Mouse (Mus musculus) myocyte (in vitro differentiated cells): ENCODE results near the gene Mfap4.

Experiments used
- CEBPB ChIP-seq: IDR thresholded peaks from 2 replicates; pipeline ENCODE4 v1.6.1; 2011; ENCODE audit warnings: mild to moderate bottlenecking, moderate library complexity; ENCODE audit not compliant: poor library complexity, insufficient read depth, severe bottlenecking
- E2F4 ChIP-seq: IDR thresholded peaks from one replicate; pipeline ENCODE4 v1.6.1; 2011; ENCODE audit warnings: mild to moderate bottlenecking, control low read depth, moderate library complexity; ENCODE audit not compliant: insufficient read depth
- MAX ChIP-seq: IDR thresholded peaks from one replicate; pipeline ENCODE4 v1.6.1; 2011; ENCODE audit warnings: low read depth, mild to moderate bottlenecking, control low read depth
- MYOD1 ChIP-seq, 3 experiments: IDR thresholded peaks; one replicate each; pipeline ENCODE4 v1.6.1; 2011; ENCODE audit warnings: control low read depth in 2 of 3, low read depth in 2 of 3, mild to moderate bottlenecking in 2 of 3, moderate library complexity in 1 of 3; ENCODE audit not compliant: insufficient read length in 2 of 3, control insufficient read depth in 1 of 3
- MYOG ChIP-seq, 3 experiments: IDR thresholded peaks; one replicate each; pipeline ENCODE4 v1.6.1; 2011; ENCODE audit warnings: control low read depth in 2 of 3, low read depth in 2 of 3, mild to moderate bottlenecking in 2 of 3; ENCODE audit not compliant: insufficient read length in 2 of 3, control insufficient read depth in 1 of 3, insufficient read depth in 1 of 3
- POLR2A ChIP-seq: IDR thresholded peaks from one replicate; pipeline ENCODE4 v1.6.1; 2011; ENCODE audit warnings: low read depth, mild to moderate bottlenecking, control low read depth, moderate library complexity; ENCODE audit not compliant: insufficient read length
- POLR2AphosphoS2 ChIP-seq: IDR thresholded peaks from one replicate; pipeline ENCODE4 v1.6.1; 2011; ENCODE audit warnings: low read depth, control low read depth; ENCODE audit not compliant: insufficient read length
- SRF ChIP-seq: IDR thresholded peaks from one replicate; pipeline ENCODE4 v1.6.1; 2011; ENCODE audit warnings: low read depth; ENCODE audit not compliant: control insufficient read depth, insufficient read length
- TCF12 ChIP-seq: IDR thresholded peaks from one replicate; pipeline ENCODE4 v1.6.1; 2011; ENCODE audit warnings: mild to moderate bottlenecking, control low read depth; ENCODE audit not compliant: poor library complexity, insufficient read depth, severe bottlenecking
- TCF3 ChIP-seq: IDR thresholded peaks from one replicate; pipeline ENCODE4 v1.6.1; 2011; ENCODE audit warnings: low read depth, control low read depth; ENCODE audit not compliant: insufficient read length
- USF1 ChIP-seq: IDR thresholded peaks from one replicate; pipeline ENCODE4 v1.6.1; 2011; ENCODE audit warnings: low read depth, mild to moderate bottlenecking, control low read depth, moderate library complexity

DNA sequence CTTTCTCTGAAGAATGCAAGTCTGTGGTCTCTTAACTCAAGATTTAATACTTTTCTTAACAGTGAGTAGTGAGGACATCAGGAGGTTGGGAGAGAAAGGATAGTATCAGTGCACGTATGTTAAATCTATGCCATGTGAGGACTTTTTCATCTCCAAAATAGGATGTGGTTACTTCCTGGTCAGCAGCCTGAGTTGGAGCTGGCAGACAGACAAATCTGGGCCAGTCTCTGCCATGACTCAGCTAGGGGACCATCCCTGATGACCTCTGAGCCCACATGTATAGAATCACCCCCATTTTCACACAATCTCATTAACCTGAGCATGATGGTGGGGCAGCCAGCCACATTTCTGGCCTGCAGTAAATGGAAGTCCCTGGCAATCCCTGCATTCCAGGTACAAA, 32.7 kb downstream of the Mfap4 start:
- TF ChIP-seq USF1 = no peak
- no peak for TF ChIP-seq MAX
- TF ChIP-seq POLR2A = no peak
- no peak for TF ChIP-seq MYOG (IDR thresholded peaks at IDR 0.05; ENCODE audit: control insufficient read depth in 1 of 3, insufficient read depth in 1 of 3, insufficient read length in 2 of 3, low read depth in 2 of 3)
- no peak for TF ChIP-seq CEBPB
- TF ChIP-seq MYOD1 (IDR thresholded peaks at IDR 0.05; ENCODE audit: control insufficient read depth in 1 of 3, insufficient read length in 2 of 3, low read depth in 2 of 3) = no peak
- TF ChIP-seq POLR2AphosphoS2 = no peak
- no peak for TF ChIP-seq E2F4
- TF ChIP-seq TCF3 = no peak
- no peak for TF ChIP-seq SRF
- no peak for TF ChIP-seq TCF12
